Mouse (Mus musculus) neural tube, embryonic 14.5 days (tissue): ENCODE data around the gene Cage1. TPM values are rescaled to one million over a fixed set of nuclear protein-coding genes. Genes with fewer than 3 reads are reported as not detected.

Source experiments
- ATAC-seq: fragments of 200-750 bp; cut with Nextera tagmentation; 2 replicates; pipeline ENCODE4 v1.8.0; 2017; ENCODE audit warnings: low read depth, mild to moderate bottlenecking, moderate TSS enrichment, moderate library complexity
- H3K27ac ChIP-seq: fragments of 300-500 bp; sonication (generic); 2 replicates; pipeline ENCODE4 v1.5.1; 2014; ENCODE audit warnings: low read depth, mild to moderate bottlenecking, control low read depth, low read length, moderate library complexity, mixed read lengths
- H3K27me3 ChIP-seq: fragments of 300-500 bp; sonication (generic); 2 replicates; pipeline ENCODE4 v1.6.1; 2014; ENCODE audit warnings: low read length; ENCODE audit not compliant: control insufficient read depth, insufficient read depth
- H3K36me3 ChIP-seq: fragments of 300-500 bp; sonication (generic); 2 replicates; pipeline ENCODE4 v1.6.1; 2014; ENCODE audit warnings: low read length, mixed read lengths; ENCODE audit not compliant: control insufficient read depth, insufficient read depth
- H3K4me1 ChIP-seq: fragments of 300-500 bp; sonication (generic); 2 replicates; pipeline ENCODE4 v1.6.1; 2014; ENCODE audit warnings: low read length; ENCODE audit not compliant: control insufficient read depth, insufficient read depth
- H3K4me2 ChIP-seq: fragments of 300-500 bp; sonication (generic); 2 replicates; pipeline ENCODE4 v1.6.1; 2014; ENCODE audit warnings: mild to moderate bottlenecking, low read depth, low read length, control low read depth
- H3K4me3 ChIP-seq: fragments of 300-500 bp; sonication (generic); 2 replicates; pipeline ENCODE4 v1.5.1; 2014; ENCODE audit warnings: low read depth, low read length, control low read depth, mixed read lengths
- H3K9ac ChIP-seq: fragments of 300-500 bp; sonication (generic); replicated peaks from 2 replicates; pipeline ENCODE4 v1.6.1; 2014; ENCODE audit warnings: low read depth, mild to moderate bottlenecking, control low read depth, low read length, mixed read lengths
- H3K9me3 ChIP-seq: fragments of 300-500 bp; sonication (generic); 2 replicates; pipeline ENCODE4 v1.6.1; 2016; ENCODE audit warnings: low read length; ENCODE audit not compliant: control insufficient read depth
- WGBS: fragments of 180-500 bp; shearing (Covaris S2); extraction: QIAGEN DNeasy Blood & Tissue Kit; methylation state at CpG from one replicate; pipeline ENCODE4 v1.1.7; 2014; 5-methylcytosine and 5-hydroxymethylcytosine counted together
- polyA plus RNA-seq: library from polyadenylated mRNA; unstranded; fragments of >200 nt; fragmentation: Nextera tagmentation; extraction: Ambion mirVana; gene quantifications from 2 replicates; pipeline ENCODE4 v1.2.1, GENCODE M21; 2014

The Cage1 gene
- polyA plus RNA-seq, 1 experiment from 2014 or later, result 2.7 TPM

DNA sequence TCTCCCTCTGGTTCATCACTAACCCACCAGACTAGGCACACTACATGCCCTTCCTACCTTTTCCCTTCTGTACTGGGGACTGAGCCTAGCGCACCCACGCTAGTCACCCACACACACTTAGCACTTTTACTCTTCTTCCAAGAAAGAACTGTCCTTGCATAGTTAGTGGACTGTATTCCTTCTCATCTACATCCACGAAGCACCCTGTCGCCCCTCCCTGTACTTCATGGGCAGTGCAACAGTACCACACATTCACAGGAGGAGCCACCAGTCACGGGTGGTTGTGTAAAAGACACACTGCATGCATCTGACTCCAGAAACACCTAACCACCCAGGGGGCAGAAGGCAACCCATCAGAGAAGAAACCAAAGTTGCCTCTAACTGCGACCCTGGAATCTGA, 62.8 kb downstream of the Cage1 start:
- no peak for ATAC-seq
- no peak overlapping the region for H3K4me2 ChIP-seq

DNA sequence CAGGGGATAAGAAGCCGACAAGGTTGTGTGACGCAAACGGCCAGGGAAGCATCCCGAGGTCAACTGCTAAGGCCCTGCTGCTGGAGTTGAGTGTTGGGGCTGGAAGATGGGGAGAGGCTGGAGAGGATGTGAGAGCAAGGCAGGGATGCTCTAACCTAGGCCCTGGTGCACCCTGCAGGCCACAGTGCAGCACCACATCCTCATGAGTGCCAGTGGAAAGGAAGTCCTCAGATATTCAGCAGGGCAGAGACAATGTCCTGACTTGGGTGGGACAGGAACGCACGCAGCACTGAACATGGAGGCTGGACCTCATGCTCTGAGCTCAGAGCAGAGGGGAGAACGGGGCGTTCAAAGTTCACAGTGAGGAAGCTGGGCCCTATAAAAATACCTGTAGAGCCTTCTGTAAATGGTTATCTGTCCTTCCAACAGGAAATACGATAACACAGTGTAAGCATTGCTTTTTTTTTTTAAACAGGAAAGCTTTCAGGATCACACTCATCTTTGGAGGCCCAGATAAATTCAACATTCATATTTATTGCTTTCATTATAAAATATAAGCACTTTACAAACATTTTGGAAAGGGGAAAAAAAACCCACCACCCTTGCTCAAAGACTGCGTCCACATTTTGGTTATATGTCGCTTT, 65.9 kb downstream of the Cage1 start:
- ATAC-seq, result no peak
- Histone ChIP-seq H3K4me2 (no peak overlapping the region), H3K9ac (no peak overlapping the region), H3K4me3 (no peak overlapping the region), H3K4me1 (no peaks in the 10 kb centered on the region), H3K27me3 (no peaks in the 10 kb centered on the region), H3K36me3 (no peaks in the 10 kb centered on the region), H3K9me3 (no peaks in the 10 kb centered on the region), H3K27ac (no peak overlapping the region)
- 86% methylated on average over 11 of the region's 11 CpGs for WGBS

More for the DNA sequence above, 62.8 kb downstream of the Cage1 start:
- no peaks in the 10 kb centered on the region for H3K9me3 ChIP-seq
- no peak overlapping the region for H3K9ac ChIP-seq
- no peaks in the 10 kb centered on the region for H3K4me1 ChIP-seq
- 0 out of 2 replicates have a peak, but pooled peaks cover 5% of the 10 kb centered on the region for H3K36me3 ChIP-seq
- H3K27me3 ChIP-seq, result no peaks in the 10 kb centered on the region
- no peak overlapping the region for H3K27ac ChIP-seq
- 93% methylated on average over 6 of the region's 6 CpGs for WGBS
- H3K4me3 ChIP-seq, result no peak overlapping the region

- no peaks in the 10 kb centered on the region for H3K36me3 ChIP-seq
- H3K4me2 ChIP-seq, result no peak overlapping the region
- H3K4me3 ChIP-seq, result no peak overlapping the region
- no peaks in the 10 kb centered on the region for H3K27me3 ChIP-seq
- 69% methylated on average over 8 of the region's 8 CpGs for WGBS
- no peaks in the 10 kb centered on the region for H3K4me1 ChIP-seq
- H3K9ac ChIP-seq, result no peak overlapping the region
- no peak for ATAC-seq
- no peak overlapping the region for H3K27ac ChIP-seq
- H3K9me3 ChIP-seq, result no peaks in the 10 kb centered on the region
Measured at GRCm38 (mm10) chr13:37969988-37970387, 66.9 kb downstream of the Cage1 start.

DNA sequence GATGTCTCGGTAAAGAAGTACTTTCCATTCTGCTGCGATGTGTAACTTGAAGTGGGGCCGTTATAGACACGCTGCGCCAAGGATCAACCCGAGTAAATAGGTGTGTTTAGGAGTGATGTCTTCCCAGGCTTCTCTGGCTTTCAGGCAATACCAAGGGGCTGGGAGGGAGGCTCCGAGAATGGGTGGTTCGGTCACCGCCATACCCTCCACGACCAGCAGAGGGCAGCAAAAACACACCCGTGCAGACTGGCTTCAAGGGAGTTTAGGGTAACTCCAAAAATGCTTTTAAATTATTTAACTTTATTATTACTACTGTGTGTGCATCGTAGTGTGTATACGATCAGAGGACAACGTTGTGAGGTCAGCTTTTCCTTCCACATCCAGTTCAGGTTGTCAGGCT, 67.5 kb downstream of the Cage1 start:
- Histone ChIP-seq H3K36me3 (no peaks in the 10 kb centered on the region), H3K27ac (no peak overlapping the region), H3K9me3 (no peaks in the 10 kb centered on the region), H3K9ac (no peak overlapping the region), H3K4me1 (no peaks in the 10 kb centered on the region), H3K4me3 (no peak overlapping the region), H3K4me2 (0 out of 2 replicates have a peak overlapping the region, but pooled peaks have one; percentile 15), H3K27me3 (no peaks in the 10 kb centered on the region)
- WGBS, result 6% methylated on average over 14 of the region's 14 CpGs
- ATAC-seq, result peak; percentile 33; the same call in 1 of the 2 replicates

DNA sequence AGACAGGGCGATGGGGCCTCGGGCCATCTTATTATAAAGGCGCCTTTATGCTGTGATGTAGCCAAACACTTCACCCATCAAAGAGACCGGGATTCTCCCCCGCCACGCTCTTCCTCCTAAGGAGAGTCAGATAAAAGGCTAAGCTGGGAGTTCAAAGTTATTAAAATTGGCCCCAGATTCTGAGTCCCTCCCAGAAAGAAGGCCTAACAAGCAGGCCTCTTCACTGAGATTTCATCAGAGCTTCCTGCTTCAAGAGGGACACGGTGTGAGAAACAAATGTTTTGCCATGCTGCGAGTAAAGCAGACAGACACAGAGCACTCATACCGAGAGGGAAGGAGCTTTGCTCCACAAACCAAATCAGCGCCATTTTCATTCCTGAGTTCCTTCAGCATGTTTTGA, 69.3 kb downstream of the Cage1 start:
- H3K9me3 ChIP-seq, result no peaks in the 10 kb centered on the region
- H3K27ac ChIP-seq, result no peak overlapping the region
- 66% methylated on average over 10 of the region's 10 CpGs for WGBS
- no peaks in the 10 kb centered on the region for H3K27me3 ChIP-seq
- no peak for ATAC-seq
- no peak overlapping the region for H3K4me2 ChIP-seq
- H3K36me3 ChIP-seq, result no peaks in the 10 kb centered on the region
- no peaks in the 10 kb centered on the region for H3K4me1 ChIP-seq
- H3K4me3 ChIP-seq, result no peak overlapping the region
- H3K9ac ChIP-seq, result no peak overlapping the region

DNA sequence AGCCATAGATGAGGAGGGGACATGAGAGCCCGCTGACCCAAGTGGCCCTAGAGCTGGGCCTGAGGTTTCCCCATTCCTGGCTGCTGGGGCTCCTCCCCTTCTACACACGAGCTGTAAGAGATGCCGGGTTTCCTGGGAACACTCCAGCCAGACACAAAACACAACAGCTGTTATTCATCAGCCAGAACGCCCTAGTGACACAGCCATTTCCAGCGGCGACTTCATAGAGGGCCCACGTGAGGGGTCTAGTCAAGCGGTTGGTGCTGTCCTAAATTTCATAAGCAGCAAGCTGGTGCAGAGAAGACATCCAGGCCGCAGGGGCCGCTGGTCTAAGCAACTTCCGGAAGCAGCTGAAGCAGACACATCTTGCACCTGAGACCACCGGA, 69.8 kb downstream of the Cage1 start:
- no peaks in the 10 kb centered on the region for H3K4me1 ChIP-seq
- no peak for ATAC-seq
- H3K9ac ChIP-seq, result no peak overlapping the region
- no peak overlapping the region for H3K27ac ChIP-seq
- H3K9me3 ChIP-seq, result no peaks in the 10 kb centered on the region
- H3K27me3 ChIP-seq, result no peaks in the 10 kb centered on the region
- WGBS, result 43% methylated on average over 12 of the region's 12 CpGs
- no peak overlapping the region for H3K4me2 ChIP-seq
- no peak overlapping the region for H3K4me3 ChIP-seq
- H3K36me3 ChIP-seq, result no peaks in the 10 kb centered on the region

DNA sequence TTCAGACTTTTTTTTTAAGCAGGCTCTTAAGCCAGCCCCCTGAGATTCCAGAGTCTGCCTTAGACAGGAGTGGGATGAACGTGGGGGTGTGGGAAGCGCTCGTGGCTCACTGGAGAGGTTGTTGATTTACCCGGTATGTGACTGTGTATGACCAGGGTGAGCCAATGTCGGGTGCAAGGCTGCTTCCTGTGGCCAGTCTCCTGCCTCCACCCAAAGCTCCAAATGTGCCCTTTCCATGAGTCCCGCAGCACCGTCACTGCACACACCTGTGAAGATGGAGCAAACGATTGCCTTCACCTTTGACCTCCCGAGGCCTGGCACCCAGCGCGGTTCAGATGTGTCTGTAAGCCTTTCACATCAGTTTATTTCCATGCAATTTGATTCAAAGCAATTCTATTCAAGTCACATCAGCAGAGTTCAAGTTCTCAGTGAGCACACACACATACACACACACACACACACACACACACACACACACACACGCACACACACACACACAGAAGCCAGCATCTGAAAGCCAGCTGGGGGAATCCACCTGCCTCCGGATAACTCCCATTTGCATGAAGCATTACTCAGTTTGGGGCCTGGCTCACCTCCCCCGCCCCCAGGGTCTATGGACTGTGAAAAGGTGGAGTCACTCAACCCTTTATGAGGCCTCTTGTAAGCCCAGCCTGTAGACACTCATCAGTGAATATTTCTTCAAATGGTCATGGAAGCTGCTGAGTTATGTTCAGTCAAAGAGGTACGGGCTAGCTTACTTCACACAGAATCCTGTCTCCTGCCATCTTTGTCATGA, 70.4 kb downstream of the Cage1 start:
- no peak for ATAC-seq
- no peak overlapping the region for H3K27ac ChIP-seq
- no peak overlapping the region for H3K4me2 ChIP-seq
- no peak overlapping the region for H3K9ac ChIP-seq
- H3K36me3 ChIP-seq, result no peaks in the 10 kb centered on the region
- H3K4me1 ChIP-seq, result no peaks in the 10 kb centered on the region
- no peaks in the 10 kb centered on the region for H3K27me3 ChIP-seq
- no peaks in the 10 kb centered on the region for H3K9me3 ChIP-seq
- WGBS, result 74% methylated on average over 15 of the region's 15 CpGs
- H3K4me3 ChIP-seq, result no peak overlapping the region

GRCm38 (mm10) chr13:37965126-37965914, 71.5 kb downstream of the Cage1 start:
- H3K36me3 ChIP-seq, result no peaks in the 10 kb centered on the region
- H3K27me3 ChIP-seq, result no peaks in the 10 kb centered on the region
- H3K4me2 ChIP-seq, result no peak overlapping the region
- H3K4me1 ChIP-seq, result no peaks in the 10 kb centered on the region
- H3K9me3 ChIP-seq, result no peaks in the 10 kb centered on the region
- H3K9ac ChIP-seq, result no peak overlapping the region
- ATAC-seq, result no peak
- no peak overlapping the region for H3K4me3 ChIP-seq
- H3K27ac ChIP-seq, result no peak overlapping the region
- 22% methylated on average over 17 of the region's 17 CpGs for WGBS
